Mouse (Mus musculus) forebrain, embryonic 16.5 days (tissue): ENCODE data around the gene Abhd17a. TPM values are rescaled to one million over a fixed set of nuclear protein-coding genes. Genes with fewer than 3 reads are reported as not detected.

Experiments used
- ATAC-seq: fragments of 200-750 bp; cut with Nextera tagmentation; 2 replicates; pipeline ENCODE4 v1.8.0; 2017; ENCODE audit warnings: mild to moderate bottlenecking, moderate library complexity
- H3K27ac ChIP-seq: fragments of 300-500 bp; sonication (generic); 2 replicates; pipeline ENCODE4 v1.5.1; 2014; ENCODE audit warnings: low read length, control low read depth
- H3K27me3 ChIP-seq: fragments of 300-500 bp; sonication (generic); replicated peaks from 2 replicates; pipeline ENCODE4 v1.6.1; 2014; ENCODE audit warnings: low read length; ENCODE audit not compliant: control insufficient read depth, insufficient read depth
- H3K36me3 ChIP-seq: fragments of 300-500 bp; sonication (generic); 2 replicates; pipeline ENCODE4 v1.6.1; 2014; ENCODE audit not compliant: control insufficient read depth, insufficient read depth
- H3K4me1 ChIP-seq: fragments of 300-500 bp; sonication (generic); replicated peaks from 2 replicates; pipeline ENCODE4 v1.6.1; 2014; ENCODE audit warnings: low read length; ENCODE audit not compliant: control insufficient read depth, insufficient read depth
- H3K4me2 ChIP-seq: fragments of 300-500 bp; sonication (generic); 2 replicates; pipeline ENCODE4 v1.6.1; 2014; ENCODE audit warnings: mild to moderate bottlenecking, low read length, control low read depth
- H3K4me3 ChIP-seq: fragments of 300-500 bp; sonication (generic); replicated peaks from 2 replicates; pipeline ENCODE4 v1.5.1; 2014; ENCODE audit warnings: mild to moderate bottlenecking, low read length, control low read depth
- H3K9ac ChIP-seq: fragments of 300-500 bp; sonication (generic); replicated peaks from 2 replicates; pipeline ENCODE4 v1.6.1; 2014; ENCODE audit warnings: low read depth, low read length, control low read depth
- H3K9me3 ChIP-seq: fragments of 300-500 bp; sonication (generic); 2 replicates; pipeline ENCODE4 v1.6.1; 2016; ENCODE audit warnings: low read length; ENCODE audit not compliant: control insufficient read depth
- WGBS: fragments of 180-500 bp; shearing (Covaris S2); extraction: QIAGEN DNeasy Blood & Tissue Kit; methylation state at CpG from one replicate; pipeline ENCODE4 v1.1.7; 2014; 5-methylcytosine and 5-hydroxymethylcytosine counted together
- polyA plus RNA-seq: library from polyadenylated mRNA; unstranded; fragments of >200 nt; fragmentation: Nextera tagmentation; extraction: Ambion mirVana; gene quantifications from 2 replicates; pipeline ENCODE4 v1.2.1, GENCODE M21; 2015

The Abhd17a gene
- polyA plus RNA-seq, 1 experiment from 2014 or later = 92.2 TPM

- peak; percentile 98 for ATAC-seq
- H3K9ac ChIP-seq = peak within 1 kb of the TSS; percentile 75
- peak within 1 kb of the TSS; percentile 89 for H3K4me3 ChIP-seq
- H3K27ac ChIP-seq = peak within 1 kb of the TSS; percentile 90
- WGBS = under 1% methylated on average over 54 of the region's 54 CpGs
- peaks cover 15% of the 10 kb centered on the region for H3K4me1 ChIP-seq
- peak within 1 kb of the TSS; percentile 99 for H3K4me2 ChIP-seq
- no peaks in the 10 kb centered on the region for H3K9me3 ChIP-seq
- peaks cover 9% of the 10 kb centered on the region; the same call in 1 of the 2 replicates for H3K36me3 ChIP-seq
- H3K27me3 ChIP-seq = no peaks in the 10 kb centered on the region
These were observed 12.7 kb upstream of the Abhd17a start, which contains the start of the genes Scamp4 and Adat3 for GRCm38 (mm10) chr10:80602698-80603325. Scamp4 (plus strand) TSS chr10:80602872. Adat3 (plus strand) TSS chr10:80602880.

GRCm38 (mm10) chr10:80596318-80596717, 6.2 kb upstream of the Abhd17a start:
- Histone ChIP-seq H3K36me3 (no peaks in the 10 kb centered on the region), H3K4me2 (no peak overlapping the region), H3K9ac (no peak overlapping the region), H3K27me3 (no peaks in the 10 kb centered on the region; the same call in 1 of the 2 replicates), H3K27ac (no peak overlapping the region), H3K4me1 (no peaks in the 10 kb centered on the region), H3K4me3 (no peak overlapping the region), H3K9me3 (no peaks in the 10 kb centered on the region)
- WGBS = 26% methylated on average over 4 of the region's 4 CpGs
- ATAC-seq = no peak

GRCm38 (mm10) chr10:80589127-80589878, 838 bp downstream of the Abhd17a start:
- Histone ChIP-seq H3K9ac (peak overlapping the region; percentile 90), H3K4me3 (peak overlapping the region; percentile 91), H3K36me3 (no peaks in the 10 kb centered on the region), H3K27ac (no peak overlapping the region), H3K9me3 (no peaks in the 10 kb centered on the region), H3K27me3 (no peaks in the 10 kb centered on the region; the same call in 1 of the 2 replicates), H3K4me1 (peaks cover 23% of the 10 kb centered on the region), H3K4me2 (peak overlapping the region; percentile 99)
- no peak for ATAC-seq
- WGBS = 20% methylated on average over 12 of the region's 12 CpGs

- Histone ChIP-seq H3K4me2 (no peak overlapping the region), H3K36me3 (no peaks in the 10 kb centered on the region), H3K9me3 (no peaks in the 10 kb centered on the region), H3K27ac (no peak overlapping the region), H3K4me1 (peaks cover 23% of the 10 kb centered on the region), H3K9ac (no peak overlapping the region), H3K4me3 (no peak overlapping the region), H3K27me3 (no peaks in the 10 kb centered on the region; the same call in 1 of the 2 replicates)
- 40% methylated on average over 4 of the region's 4 CpGs for WGBS
- no peak for ATAC-seq
These were observed 2.9 kb downstream of the Abhd17a start for GRCm38 (mm10) chr10:80587305-80587657.

- no peak overlapping the region for H3K4me3 ChIP-seq
- no peak overlapping the region for H3K9ac ChIP-seq
- H3K36me3 ChIP-seq = no peaks in the 10 kb centered on the region
- 94% methylated on average over 49 of the region's 51 CpGs for WGBS
- H3K4me2 ChIP-seq = no peak overlapping the region
- no peaks in the 10 kb centered on the region for H3K9me3 ChIP-seq
- ATAC-seq = no peak
- peaks cover 23% of the 10 kb centered on the region for H3K4me1 ChIP-seq
- no peak overlapping the region for H3K27ac ChIP-seq
- no peaks in the 10 kb centered on the region for H3K27me3 ChIP-seq
These were observed 3.5 kb downstream of the Abhd17a start for GRCm38 (mm10) chr10:80586407-80587304.

- WGBS = 96% methylated on average over 8 of the region's 8 CpGs
- no peaks in the 10 kb centered on the region for H3K27me3 ChIP-seq
- ATAC-seq = no peak
- H3K36me3 ChIP-seq = no peaks in the 10 kb centered on the region
- no peak overlapping the region for H3K4me3 ChIP-seq
- no peak overlapping the region for H3K9ac ChIP-seq
- peaks cover 23% of the 10 kb centered on the region for H3K4me1 ChIP-seq
- no peak overlapping the region for H3K4me2 ChIP-seq
- H3K9me3 ChIP-seq = no peaks in the 10 kb centered on the region
- no peak overlapping the region for H3K27ac ChIP-seq
These were observed 4.6 kb downstream of the Abhd17a start for GRCm38 (mm10) chr10:80585581-80585980.

GRCm38 (mm10) chr10:80584642-80585552, 5.2 kb downstream of the Abhd17a start:
- H3K9me3 ChIP-seq = no peaks in the 10 kb centered on the region
- peaks cover 23% of the 10 kb centered on the region for H3K4me1 ChIP-seq
- H3K27me3 ChIP-seq = no peaks in the 10 kb centered on the region
- no peak overlapping the region for H3K9ac ChIP-seq
- no peak overlapping the region for H3K4me3 ChIP-seq
- ATAC-seq = peak; percentile 10; the same call in 1 of the 2 replicates
- no peaks in the 10 kb centered on the region for H3K36me3 ChIP-seq
- no peak overlapping the region for H3K4me2 ChIP-seq
- no peak overlapping the region for H3K27ac ChIP-seq
- 73% methylated on average over 12 of the region's 12 CpGs for WGBS

GRCm38 (mm10) chr10:80584045-80584488, 6.1 kb downstream of the Abhd17a start:
- no peak for ATAC-seq
- no peak overlapping the region for H3K27ac ChIP-seq

More at GRCm38 (mm10) chr10:80584045-80584488, 6.1 kb downstream of the Abhd17a start:
- 63% methylated on average over 12 of the region's 12 CpGs for WGBS
- H3K4me2 ChIP-seq = no peak overlapping the region
- no peak overlapping the region for H3K4me3 ChIP-seq
- no peak overlapping the region for H3K9ac ChIP-seq
- no peaks in the 10 kb centered on the region for H3K9me3 ChIP-seq
- peaks cover 16% of the 10 kb centered on the region for H3K4me1 ChIP-seq
- H3K27me3 ChIP-seq = no peaks in the 10 kb centered on the region
- H3K36me3 ChIP-seq = no peaks in the 10 kb centered on the region
